Mouse (Mus musculus) E14TG2a.4 (cell line): Measurements from ENCODE around the gene Rab7.

Experiments
- H3K27me3 ChIP-seq: 2 replicates; pipeline ENCODE4 v1.6.1; 2014; ENCODE audit warnings: low read length, control low read depth; ENCODE audit not compliant: insufficient read depth
- H3K36me3 ChIP-seq: 2 replicates; pipeline ENCODE4 v1.6.1; 2014; ENCODE audit warnings: low read length, control low read depth; ENCODE audit not compliant: insufficient read depth
- H3K4me1 ChIP-seq: replicated peaks from 2 replicates; pipeline ENCODE4 v1.6.1; 2014; ENCODE audit warnings: low read depth, low read length, control low read depth
- H3K4me3 ChIP-seq: replicated peaks from 2 replicates; pipeline ENCODE4 v1.5.1; 2014; ENCODE audit warnings: mild to moderate bottlenecking, low read length
- H3K9me3 ChIP-seq: 2 replicates; pipeline ENCODE4 v1.6.1; 2014; ENCODE audit warnings: low read length, control low read depth
- CTCF ChIP-seq: conservative IDR thresholded peaks from 2 replicates; pipeline ENCODE4 v1.5.1; 2014; ENCODE audit warnings: low read length
- NANOG ChIP-seq: IDR thresholded peaks from 2 replicates; pipeline ENCODE4 v1.6.1; 2014; ENCODE audit warnings: borderline replicate concordance, low read length, mixed read lengths
- POU5F1 ChIP-seq: IDR thresholded peaks from 2 replicates; pipeline ENCODE4 v1.6.1; 2014; ENCODE audit warnings: low read length, borderline replicate concordance

Gene Rab7

DNA sequence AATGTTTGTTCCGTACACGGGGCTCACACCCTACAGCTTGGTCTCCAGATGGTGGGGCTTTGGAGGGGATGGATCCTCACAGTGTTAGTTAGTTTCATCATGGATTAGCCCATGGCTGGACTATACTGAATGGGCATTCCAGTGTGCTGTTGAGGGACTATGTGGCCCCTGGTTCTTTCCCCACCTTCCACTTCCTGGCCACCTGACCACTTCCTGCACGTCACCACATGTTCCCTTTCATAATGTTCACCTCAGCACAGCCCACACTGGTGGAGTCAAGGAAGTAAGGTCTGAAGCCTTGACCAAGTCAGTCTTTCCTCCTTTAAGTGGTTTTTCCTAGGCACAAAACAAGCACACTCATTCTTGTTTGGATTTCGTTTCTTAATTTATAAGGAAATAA is 15.5 kb upstream of the Rab7 start:
- Histone ChIP-seq H3K9me3 (no peaks in the 10 kb centered on the region), H3K4me1 (peaks cover 37% of the 10 kb centered on the region), H3K4me3 (no peak overlapping the region), H3K36me3 (no peaks in the 10 kb centered on the region), H3K27me3 (no peaks in the 10 kb centered on the region)
- no peak for TF ChIP-seq POU5F1
- no peak for TF ChIP-seq CTCF
- TF ChIP-seq NANOG, result no peak

DNA sequence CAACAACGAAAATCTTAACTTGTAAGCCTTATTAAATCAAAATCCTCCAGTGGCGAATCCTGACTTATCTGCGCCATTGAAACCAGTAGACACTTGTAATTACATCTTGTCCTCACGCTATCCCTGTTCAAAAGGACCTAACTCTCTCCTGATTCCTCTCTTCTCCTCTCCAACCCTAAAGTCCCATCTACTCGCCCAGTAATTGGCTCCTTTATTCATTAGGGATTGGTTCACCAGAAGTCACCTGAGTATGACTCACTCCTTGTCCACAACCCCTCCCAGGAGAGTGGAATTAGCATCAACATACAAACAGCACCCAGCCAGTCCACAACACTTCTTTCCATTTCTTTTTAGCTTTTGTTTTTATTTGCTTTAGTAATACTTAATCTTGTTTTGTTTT is 14.8 kb upstream of the Rab7 start:
- H3K27me3 ChIP-seq, result no peaks in the 10 kb centered on the region
- TF ChIP-seq POU5F1, result no peak
- TF ChIP-seq CTCF, result no peak
- no peak for TF ChIP-seq NANOG
- peak overlapping the region; percentile 70 for H3K4me3 ChIP-seq
- peaks cover 34% of the 10 kb centered on the region for H3K4me1 ChIP-seq
- no peaks in the 10 kb centered on the region for H3K36me3 ChIP-seq
- no peaks in the 10 kb centered on the region for H3K9me3 ChIP-seq

DNA sequence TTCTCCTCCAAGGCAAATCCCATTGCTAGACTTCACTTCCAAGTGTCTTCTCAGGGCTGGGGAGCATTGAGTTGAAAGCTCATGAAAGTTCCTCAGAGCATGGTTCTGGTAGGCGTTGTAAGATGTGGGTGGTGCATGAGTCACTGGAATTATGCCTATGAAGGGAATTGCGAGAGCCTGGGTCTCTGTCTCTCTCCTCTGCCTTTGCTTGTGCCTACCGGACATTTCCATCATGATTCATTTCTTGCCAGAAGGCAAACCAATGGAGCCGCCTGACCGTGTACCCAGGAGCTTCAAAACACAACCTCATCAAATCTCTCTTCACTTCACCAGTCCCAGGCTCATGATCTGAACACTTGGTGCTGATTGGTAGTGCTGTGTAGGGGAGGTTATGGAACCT is 11.8 kb upstream of the Rab7 start:
- Histone ChIP-seq H3K36me3 (no peaks in the 10 kb centered on the region), H3K27me3 (no peaks in the 10 kb centered on the region), H3K4me1 (peaks cover 34% of the 10 kb centered on the region), H3K9me3 (no peaks in the 10 kb centered on the region), H3K4me3 (no peak overlapping the region)
- no peak for TF ChIP-seq CTCF
- no peak for TF ChIP-seq NANOG
- TF ChIP-seq POU5F1, result no peak

DNA sequence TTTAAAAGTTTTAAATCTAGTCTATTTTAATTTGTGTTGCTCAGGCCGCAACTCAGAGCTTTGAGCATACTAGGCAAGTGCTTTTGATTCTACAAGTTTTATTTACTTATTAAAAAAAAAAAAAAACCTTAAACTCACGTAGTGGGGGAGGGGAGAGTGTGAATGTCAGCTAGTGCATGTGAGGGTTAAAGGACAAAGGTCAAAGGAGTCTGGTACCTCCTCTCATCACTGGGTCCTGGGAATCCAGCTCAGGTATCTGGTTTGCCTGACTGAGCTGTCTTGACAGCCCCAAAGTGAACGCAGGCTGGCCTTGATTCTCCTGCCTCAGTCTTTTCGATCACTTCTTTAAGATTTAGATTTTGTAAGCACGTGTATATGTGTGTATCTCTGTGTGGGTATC is 10.6 kb upstream of the Rab7 start:
- no peaks in the 10 kb centered on the region for H3K27me3 ChIP-seq
- H3K36me3 ChIP-seq, result no peaks in the 10 kb centered on the region
- H3K4me3 ChIP-seq, result no peak overlapping the region
- no peaks in the 10 kb centered on the region for H3K9me3 ChIP-seq
- H3K4me1 ChIP-seq, result peaks cover 33% of the 10 kb centered on the region
- TF ChIP-seq CTCF (no peak), NANOG (no peak), POU5F1 (no peak)

DNA sequence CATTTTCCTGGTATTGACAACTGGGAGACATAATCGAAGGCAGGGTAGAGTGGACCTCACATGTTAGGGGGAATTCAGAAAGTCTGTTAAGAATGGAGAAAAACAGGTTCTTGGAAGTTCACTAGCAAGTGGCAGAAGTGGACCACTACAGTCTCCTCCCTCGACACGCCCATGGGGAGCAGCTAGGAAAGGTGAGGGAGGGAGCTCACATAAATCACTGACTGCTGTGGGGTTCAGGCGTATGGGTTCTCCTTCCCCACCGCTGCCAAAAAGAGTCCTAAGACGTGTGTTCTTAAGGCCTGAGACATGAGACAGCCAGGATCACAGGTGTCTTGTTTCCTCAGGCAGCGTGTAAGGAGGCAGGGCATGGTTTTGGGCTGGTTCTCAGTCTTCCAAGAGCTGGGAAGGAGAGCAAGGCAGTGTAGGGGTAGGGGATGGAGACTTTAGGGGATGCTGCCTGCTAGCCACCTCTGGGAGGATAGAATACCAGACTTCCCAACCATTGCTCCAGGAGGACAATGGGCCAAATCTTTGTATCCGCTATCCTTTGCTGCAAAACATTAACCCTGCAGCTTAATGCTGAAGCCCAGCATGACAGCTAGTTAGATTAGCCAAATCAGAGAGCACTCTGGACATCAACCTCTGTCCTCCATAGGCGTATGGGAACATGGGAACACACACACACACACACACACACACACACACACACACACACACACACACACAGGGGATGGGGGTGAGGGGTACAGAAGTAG is 9.2 kb upstream of the Rab7 start:
- Histone ChIP-seq H3K36me3 (no peaks in the 10 kb centered on the region), H3K4me1 (peaks cover 24% of the 10 kb centered on the region), H3K4me3 (no peak overlapping the region), H3K27me3 (no peaks in the 10 kb centered on the region), H3K9me3 (no peaks in the 10 kb centered on the region)
- no peak for TF ChIP-seq NANOG
- TF ChIP-seq POU5F1, result no peak
- TF ChIP-seq CTCF, result no peak

DNA sequence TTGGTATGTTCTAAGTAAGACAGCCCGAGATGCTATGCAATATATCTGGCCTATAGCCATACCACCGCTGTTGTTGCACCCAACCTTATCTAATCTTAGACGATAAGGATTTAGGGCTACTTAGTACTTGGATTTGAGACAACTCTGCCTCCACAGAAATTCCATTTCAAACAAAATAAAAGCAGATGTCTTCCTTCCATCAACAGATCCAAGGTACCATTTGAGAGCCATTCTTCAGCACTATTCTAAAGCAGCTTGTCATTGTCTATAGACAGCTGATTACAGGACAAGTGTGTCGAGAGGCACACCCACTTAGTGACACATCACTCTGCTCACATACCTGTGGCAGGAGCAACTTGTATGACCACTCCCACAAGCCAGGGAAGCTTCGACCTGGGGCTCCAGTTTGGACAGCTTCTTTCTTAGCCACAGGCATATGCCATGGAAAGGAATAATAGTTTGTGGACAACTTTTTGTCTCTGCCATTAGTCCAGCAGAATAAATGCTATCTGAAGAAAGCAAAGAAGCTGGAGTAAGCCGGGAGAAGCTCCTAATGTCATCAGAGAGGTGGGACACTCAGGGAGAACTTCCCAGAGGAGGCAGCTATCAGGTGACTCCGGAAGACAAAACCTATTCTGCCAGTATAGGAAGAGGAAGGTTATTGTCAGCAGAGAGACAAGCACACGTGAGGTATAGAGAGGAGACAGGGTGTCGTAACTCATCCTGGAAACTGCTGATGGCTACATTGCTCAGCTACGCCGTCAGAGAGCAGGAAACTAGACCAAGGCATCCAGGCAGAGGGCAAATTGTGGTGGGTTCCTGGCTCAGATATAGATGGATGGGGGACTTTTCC is 8.4 kb upstream of the Rab7 start:
- H3K9me3 ChIP-seq, result no peaks in the 10 kb centered on the region
- no peaks in the 10 kb centered on the region for H3K27me3 ChIP-seq
- no peak overlapping the region for H3K4me3 ChIP-seq
- H3K4me1 ChIP-seq, result peaks cover 27% of the 10 kb centered on the region
- no peaks in the 10 kb centered on the region for H3K36me3 ChIP-seq
- TF ChIP-seq CTCF (no peak), NANOG (no peak), POU5F1 (no peak)

DNA sequence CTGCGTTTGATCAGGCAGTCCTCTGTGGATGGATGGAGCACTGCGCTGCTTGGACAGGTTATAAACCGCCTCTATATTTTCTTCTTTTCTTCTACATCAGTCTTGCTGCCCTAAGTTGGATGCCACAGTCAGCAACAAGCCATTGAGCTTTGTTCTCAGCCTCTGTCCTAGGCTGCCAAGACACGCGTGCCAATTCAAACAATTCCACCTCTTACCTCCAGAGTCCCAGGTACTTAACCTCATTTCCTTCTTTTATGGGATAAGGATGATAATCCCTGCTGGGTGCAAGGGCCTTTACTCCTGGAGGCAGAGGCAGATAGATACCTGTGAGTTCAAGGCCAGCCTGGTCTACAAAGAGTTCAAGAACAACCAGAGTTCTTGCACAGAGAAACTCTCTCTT is 6.1 kb upstream of the Rab7 start:
- H3K27me3 ChIP-seq, result no peaks in the 10 kb centered on the region
- H3K36me3 ChIP-seq, result no peaks in the 10 kb centered on the region
- H3K9me3 ChIP-seq, result no peaks in the 10 kb centered on the region
- peaks cover 31% of the 10 kb centered on the region for H3K4me1 ChIP-seq
- no peak overlapping the region for H3K4me3 ChIP-seq
- TF ChIP-seq NANOG, result no peak
- no peak for TF ChIP-seq POU5F1
- TF ChIP-seq CTCF, result no peak

DNA sequence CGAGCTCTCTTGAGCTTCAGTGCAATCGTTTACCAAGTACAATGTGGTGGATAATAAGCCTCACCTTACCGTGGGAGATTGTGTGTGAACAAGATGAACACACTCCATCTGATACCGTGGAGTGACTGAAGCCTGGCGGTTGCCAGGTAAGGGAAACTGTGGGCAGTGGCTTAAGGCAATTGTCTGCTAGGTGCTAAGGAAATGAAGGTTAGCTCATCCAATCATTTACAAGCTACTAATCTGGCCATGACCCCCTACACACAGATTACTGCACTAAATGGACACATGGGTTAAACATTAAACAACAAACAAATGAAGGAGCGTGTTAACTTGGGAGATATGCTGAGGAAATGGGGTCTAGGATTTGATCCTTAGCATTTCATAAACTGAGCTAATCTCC is 3.9 kb upstream of the Rab7 start:
- H3K9me3 ChIP-seq, result no peaks in the 10 kb centered on the region
- TF ChIP-seq NANOG (no peak), CTCF (no peak), POU5F1 (no peak)
- no peak overlapping the region for H3K4me3 ChIP-seq
- H3K36me3 ChIP-seq, result no peaks in the 10 kb centered on the region
- H3K27me3 ChIP-seq, result no peaks in the 10 kb centered on the region
- H3K4me1 ChIP-seq, result peaks cover 26% of the 10 kb centered on the region

DNA sequence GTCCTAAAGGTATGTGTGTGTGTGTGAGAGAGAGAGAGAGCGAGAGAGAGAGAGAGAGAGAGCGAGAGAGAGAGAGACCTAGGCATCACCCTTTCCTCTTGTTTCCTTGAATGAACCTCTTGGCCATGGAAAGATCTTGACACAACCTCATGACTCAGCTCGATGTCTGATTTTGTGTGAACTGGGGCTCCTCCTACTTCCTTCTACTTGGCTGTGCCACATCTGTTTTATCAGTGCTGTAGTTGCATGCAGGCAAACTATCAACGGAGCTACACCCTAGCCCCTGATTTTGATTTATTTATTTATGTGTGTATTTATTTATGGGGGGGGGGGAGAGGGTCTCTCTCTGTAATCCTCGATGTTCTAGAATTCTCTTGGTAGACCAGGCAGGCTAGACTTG is 2.8 kb upstream of the Rab7 start:
- H3K4me3 ChIP-seq, result no peak overlapping the region
- peaks cover 34% of the 10 kb centered on the region for H3K4me1 ChIP-seq
- no peak for TF ChIP-seq NANOG
- TF ChIP-seq POU5F1, result no peak
- no peak for TF ChIP-seq CTCF
- H3K9me3 ChIP-seq, result no peaks in the 10 kb centered on the region
- peaks cover 9% of the 10 kb centered on the region; the same call in 1 of the 2 replicates for H3K36me3 ChIP-seq
- no peaks in the 10 kb centered on the region for H3K27me3 ChIP-seq
